Mouse (Mus musculus): ENCODE measurements at regions not wholly inside any gene's neighbourhood (a gene's known extent, or its start where the extent isn't known, plus 50 kb on each side); places are given as distances from the start of the nearest gene placed in this dataset.

DNA sequence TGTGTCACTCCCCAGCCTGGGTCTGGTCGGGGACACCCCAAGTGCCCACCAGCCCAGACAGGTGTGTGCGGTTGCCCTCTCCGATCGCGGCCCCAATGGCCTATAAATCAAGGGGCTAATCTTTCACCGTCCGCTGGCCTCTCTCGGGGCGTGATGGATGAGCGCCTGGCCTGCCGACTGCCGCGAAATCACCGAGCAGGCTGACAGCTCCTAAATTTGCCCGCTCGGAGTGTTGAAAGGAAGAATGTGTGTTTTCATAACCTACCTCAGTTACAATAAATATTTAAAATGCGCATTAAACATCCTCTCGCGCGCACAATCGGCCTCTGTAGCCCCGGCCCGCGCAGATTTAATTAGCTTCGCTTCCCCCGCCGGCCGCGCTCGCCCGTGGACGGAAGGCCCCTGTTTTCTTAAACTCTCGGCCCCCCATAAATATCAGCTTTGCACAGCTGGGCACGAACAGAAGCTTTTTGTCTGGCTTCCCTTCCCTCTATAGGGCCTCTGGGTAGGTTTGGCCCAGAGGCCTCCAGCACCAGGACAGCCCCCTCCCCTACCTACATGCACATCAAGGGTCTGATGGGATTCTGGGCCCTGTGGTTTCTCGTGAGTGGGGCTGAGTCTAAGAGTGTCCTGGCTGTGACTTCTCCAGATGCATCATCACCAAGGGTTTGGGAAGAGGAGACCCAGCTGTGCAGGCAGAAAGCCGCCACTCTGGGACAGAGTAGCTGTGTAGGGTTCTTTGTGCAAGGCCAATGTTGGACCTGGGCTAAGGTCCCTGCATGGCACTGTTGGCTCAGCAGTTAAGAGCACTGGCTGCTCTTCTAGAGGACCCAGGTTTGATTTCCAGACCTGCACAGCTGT, 76.2 kb downstream of the Uncx start:
- Histone ChIP-seq H3K4me3 (no peak overlapping the region), H3K36me3 (no peaks in the 10 kb centered on the region), H3K9ac (no peak overlapping the region), H3K27me3 (peaks cover 39% of the 10 kb centered on the region), H3K9me3 (replicated peaks) (no peaks in the 10 kb centered on the region), H3K4me2 (no peak overlapping the region), H3K4me1 (replicated peaks) (no peaks in the 10 kb centered on the region), H3K27ac (no peak overlapping the region)
- WGBS = 28% methylated on average over 36 of the region's 36 CpGs
- no peak for ATAC-seq (replicated peaks; ENCODE audit: insufficient number of reproducible peaks, insufficient read depth, low FRiP score, low read depth)

DNA sequence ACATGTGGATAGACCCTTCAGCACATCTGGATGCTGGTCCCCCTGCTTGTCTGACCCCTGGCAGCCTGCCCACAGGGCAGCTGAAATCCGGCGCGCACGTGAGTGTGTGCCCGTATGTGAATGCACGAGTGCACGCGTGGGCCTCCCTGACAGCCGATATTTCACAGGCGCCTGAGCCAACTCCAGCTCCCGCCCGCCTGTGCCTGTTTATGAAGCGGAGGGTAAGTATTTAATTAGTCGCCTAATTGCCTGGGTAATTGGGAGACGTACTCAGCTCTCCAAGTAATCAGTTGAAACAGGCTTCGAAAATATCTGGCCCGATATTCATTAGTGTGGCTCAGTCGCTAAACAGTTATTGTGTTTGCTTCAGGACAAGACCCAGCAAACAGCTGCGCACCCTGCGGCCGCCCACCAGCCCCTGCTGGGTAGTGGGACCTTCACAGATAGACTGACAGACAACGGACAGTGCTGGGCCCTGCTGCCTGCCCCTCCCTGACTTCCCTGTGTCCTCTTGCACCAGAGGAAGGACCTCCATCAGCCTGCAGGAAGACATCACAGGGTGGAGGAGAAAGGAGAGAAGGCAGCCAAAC, 82.7 kb downstream of the Uncx start:
- no peak overlapping the region for H3K9ac ChIP-seq
- no peak overlapping the region for H3K4me2 ChIP-seq
- H3K27me3 ChIP-seq = peaks cover 17% of the 10 kb centered on the region; the same call in 1 of the 2 replicates
- no peak for ATAC-seq (replicated peaks; ENCODE audit: insufficient number of reproducible peaks, insufficient read depth, low FRiP score, low read depth)
- H3K4me1 ChIP-seq (replicated peaks) = no peaks in the 10 kb centered on the region
- WGBS = 73% methylated on average over 22 of the region's 22 CpGs
- no peak overlapping the region for H3K4me3 ChIP-seq
- no peak overlapping the region for H3K27ac ChIP-seq
- H3K9me3 ChIP-seq (replicated peaks) = no peaks in the 10 kb centered on the region
- no peaks in the 10 kb centered on the region for H3K36me3 ChIP-seq

DNA sequence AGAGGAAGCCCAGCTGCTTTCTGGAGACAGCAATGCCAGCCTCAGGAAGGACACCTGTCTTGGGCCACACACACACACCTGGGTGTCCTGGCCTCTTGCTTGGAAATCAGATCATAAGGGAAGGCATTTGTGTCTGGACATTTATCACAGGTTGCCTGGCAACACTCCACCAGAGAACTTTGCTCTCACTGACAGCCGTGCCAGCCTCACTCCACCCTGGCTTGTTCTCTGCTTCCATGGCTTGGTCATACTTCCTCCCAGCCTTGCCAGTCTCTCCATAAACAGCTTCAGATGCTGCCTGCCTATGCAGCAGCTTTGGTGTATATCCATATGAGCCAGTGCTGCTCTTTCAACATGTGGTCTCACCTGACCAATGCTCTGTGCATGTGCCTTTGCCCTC, 84.3 kb downstream of the Uncx start:
- no peak for ATAC-seq (replicated peaks; ENCODE audit: insufficient number of reproducible peaks, insufficient read depth, low FRiP score, low read depth)
- no peak overlapping the region for H3K4me3 ChIP-seq
- no peaks in the 10 kb centered on the region for H3K4me1 ChIP-seq (replicated peaks)
- H3K36me3 ChIP-seq = no peaks in the 10 kb centered on the region
- H3K27ac ChIP-seq = no peak overlapping the region
- H3K27me3 ChIP-seq = 0 out of 2 replicates have a peak, but pooled peaks cover 13% of the 10 kb centered on the region
- H3K4me2 ChIP-seq = no peak overlapping the region
- 52% methylated on average over 1 of the region's 1 CpGs for WGBS
- H3K9me3 ChIP-seq (replicated peaks) = no peaks in the 10 kb centered on the region
- no peak overlapping the region for H3K9ac ChIP-seq

DNA sequence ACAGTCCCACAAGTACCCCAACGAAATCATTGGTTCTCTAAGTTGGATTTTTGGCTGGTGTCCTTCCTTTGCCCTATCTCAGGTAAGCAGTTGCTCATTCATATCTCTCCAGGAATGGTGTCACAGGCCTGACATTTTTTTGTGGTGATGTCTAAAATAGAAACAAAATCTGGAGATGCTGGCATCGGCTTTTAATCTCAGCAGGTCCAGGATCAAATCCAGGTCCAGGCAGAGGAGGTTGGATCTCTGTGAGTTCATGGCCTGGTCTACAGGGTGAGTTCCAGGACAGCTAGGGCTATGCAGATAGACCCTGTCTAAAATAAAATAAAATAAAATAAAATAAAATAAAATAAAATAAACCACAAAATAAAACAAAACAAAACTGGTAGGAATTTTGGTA, 93.7 kb downstream of the Uncx start:
- H3K9me3 ChIP-seq (replicated peaks) = no peaks in the 10 kb centered on the region
- no peak overlapping the region for H3K27ac ChIP-seq
- 75% methylated on average over 2 of the region's 2 CpGs for WGBS
- no peaks in the 10 kb centered on the region for H3K27me3 ChIP-seq
- no peak for ATAC-seq (replicated peaks; ENCODE audit: insufficient number of reproducible peaks, insufficient read depth, low FRiP score, low read depth)
- H3K4me2 ChIP-seq = no peak overlapping the region
- no peak overlapping the region for H3K4me3 ChIP-seq
- no peaks in the 10 kb centered on the region for H3K36me3 ChIP-seq
- H3K9ac ChIP-seq = no peak overlapping the region
- no peaks in the 10 kb centered on the region for H3K4me1 ChIP-seq (replicated peaks)

DNA sequence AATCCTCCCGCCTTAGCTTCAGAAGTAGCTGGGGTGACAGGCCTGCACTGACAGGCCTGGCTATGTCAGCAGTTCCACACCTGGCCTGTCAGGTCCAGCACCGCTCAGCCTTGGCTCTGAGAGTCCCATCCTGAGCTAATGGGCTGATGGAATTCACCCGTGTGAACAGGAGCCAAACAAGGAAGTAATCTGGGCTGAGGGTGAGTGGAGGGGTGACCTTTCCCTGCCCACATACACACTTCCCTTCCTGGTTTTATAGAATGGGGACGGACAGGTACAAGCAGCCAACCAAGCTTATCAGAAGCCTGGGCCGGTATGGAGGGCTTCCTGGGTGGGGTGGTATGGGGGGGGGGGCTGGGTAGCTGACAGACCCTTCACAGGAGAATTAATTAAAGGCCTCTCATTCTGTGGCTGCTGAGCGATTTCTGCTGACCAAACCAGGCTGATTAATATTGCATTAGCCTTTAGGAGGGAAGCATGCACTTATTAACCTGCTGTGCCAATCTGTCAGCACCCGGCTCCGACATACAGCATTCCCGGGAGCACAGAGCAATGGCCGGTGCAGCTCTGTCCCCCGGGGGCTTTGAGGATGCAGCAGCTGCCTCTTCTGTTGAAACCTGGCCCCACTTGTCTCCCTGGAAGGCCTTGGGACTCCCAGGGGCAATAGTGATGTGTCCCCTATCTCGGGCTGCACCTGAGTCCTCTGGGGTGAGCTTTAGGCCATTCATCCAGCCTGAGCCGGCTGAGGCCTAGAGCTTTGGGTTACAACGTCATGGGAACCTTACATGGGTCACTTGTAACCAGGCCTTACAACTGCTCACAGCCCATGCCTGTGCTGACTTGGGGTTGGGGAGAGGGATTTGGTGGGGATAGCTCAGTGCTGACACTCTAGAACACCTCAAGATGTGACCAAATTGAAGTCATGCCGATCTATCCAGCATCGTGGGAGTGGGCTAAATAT, 95.2 kb downstream of the Micall2 start:
- 56% methylated on average over 16 of the region's 16 CpGs for WGBS
- 0 out of 2 replicates have a peak, but pooled peaks cover 3% of the 10 kb centered on the region for H3K27me3 ChIP-seq

DNA sequence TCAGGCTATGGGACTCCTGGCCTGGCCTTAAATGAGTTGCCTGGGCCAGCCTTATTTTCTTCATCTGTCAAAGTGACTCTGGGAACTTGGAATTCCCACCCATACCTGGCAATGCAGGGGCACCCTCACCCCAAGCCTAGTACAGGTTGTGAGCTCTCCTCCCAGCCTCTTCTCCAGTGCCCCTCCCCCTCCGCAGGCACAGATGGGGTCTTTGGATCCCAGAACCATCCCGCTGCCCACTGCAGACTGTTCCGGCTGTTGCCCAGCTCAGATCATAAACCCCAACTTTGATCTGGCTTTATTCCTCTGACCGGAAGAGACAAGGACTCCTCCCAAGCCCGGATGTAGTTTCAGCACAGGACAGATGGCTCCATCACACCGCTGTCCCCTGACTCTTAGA, 91.3 kb downstream of the Micall2 start:
- ATAC-seq (replicated peaks; ENCODE audit: insufficient number of reproducible peaks, insufficient read depth, low FRiP score, low read depth) = no peak
- no peaks in the 10 kb centered on the region for H3K4me1 ChIP-seq (replicated peaks)
- H3K36me3 ChIP-seq = no peaks in the 10 kb centered on the region
- H3K27me3 ChIP-seq = peaks cover 15% of the 10 kb centered on the region; the same call in 1 of the 2 replicates
- H3K4me3 ChIP-seq = no peak overlapping the region
- no peak overlapping the region for H3K4me2 ChIP-seq
- 82% methylated on average over 6 of the region's 6 CpGs for WGBS
- no peak overlapping the region for H3K27ac ChIP-seq
- H3K9ac ChIP-seq = no peak overlapping the region
- H3K9me3 ChIP-seq (replicated peaks) = no peaks in the 10 kb centered on the region

More for the DNA sequence above, 95.2 kb downstream of the Micall2 start:
- Histone ChIP-seq H3K27ac (no peak overlapping the region), H3K9ac (no peak overlapping the region), H3K4me2 (no peak overlapping the region), H3K36me3 (no peaks in the 10 kb centered on the region), H3K4me1 (replicated peaks) (no peaks in the 10 kb centered on the region), H3K9me3 (replicated peaks) (no peaks in the 10 kb centered on the region), H3K4me3 (no peak overlapping the region)
- ATAC-seq (replicated peaks; ENCODE audit: insufficient number of reproducible peaks, insufficient read depth, low FRiP score, low read depth) = no peak

DNA sequence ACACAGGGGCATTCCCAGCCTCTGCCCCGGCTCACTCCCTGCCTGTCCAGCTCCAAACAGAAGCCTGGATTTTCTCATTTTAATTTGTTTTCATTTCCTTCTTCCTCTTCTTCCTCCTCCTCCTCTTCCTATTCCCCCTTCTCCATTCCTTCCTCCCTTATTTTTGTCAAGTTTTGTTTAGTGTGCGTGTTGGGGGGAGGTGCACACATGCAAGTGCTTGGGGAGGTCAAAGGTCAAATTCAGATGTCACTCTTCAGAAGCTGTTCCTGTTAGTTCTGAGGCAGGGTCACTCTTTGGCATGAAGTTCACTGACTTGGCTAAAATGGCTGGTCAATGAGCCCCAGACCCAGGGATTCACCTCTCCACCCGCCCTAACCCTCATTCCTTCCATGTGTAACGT, 85.1 kb downstream of the Micall2 start:
- H3K27ac ChIP-seq = no peak overlapping the region
- no peak overlapping the region for H3K9ac ChIP-seq
- ATAC-seq (replicated peaks; ENCODE audit: insufficient number of reproducible peaks, insufficient read depth, low FRiP score, low read depth) = no peak
- H3K9me3 ChIP-seq (replicated peaks) = no peaks in the 10 kb centered on the region
- no peak overlapping the region for H3K4me3 ChIP-seq
- H3K27me3 ChIP-seq = peaks cover 16% of the 10 kb centered on the region
- no peaks in the 10 kb centered on the region for H3K36me3 ChIP-seq
- 39% methylated on average over 4 of the region's 4 CpGs for WGBS
- H3K4me2 ChIP-seq = no peak overlapping the region
- H3K4me1 ChIP-seq (replicated peaks) = no peaks in the 10 kb centered on the region

All from heart, embryonic 15.5 days (tissue).